Mouse (Mus musculus) c-Kit-positive CD71-negative TER-119-negative erythroid progenitor cells, embryonic 14.5 days (primary cell): Measurements from ENCODE around the gene Tbc1d16.
A peak's percentile ranks its signal among the peaks of the same experiment; 100 is the strongest.
"Not testable (repeated sequence)": the region's sequence is repeated elsewhere in the genome, so short reads cannot be mapped to it uniquely, and the experiment has no call there.

Experiments used
- DNase-seq: peaks from one replicate; pipeline ENCODE4 v3.0.0-alpha.2; 2013; ENCODE audit warnings: low read depth

The Tbc1d16 gene

GRCm38 (mm10) chr11:119228091-119228781 is at the start of gene Tbc1d16, which contains the start of gene Ccdc40:
Gene Tbc1d16, minus strand, starts transcription at chr11:119228499.
Gene Ccdc40, plus strand, starts transcription at chr11:119228572.
- no peak for DNase-seq

GRCm38 (mm10) chr11:119273186-119273930 is 45.1 kb upstream of the Tbc1d16 start:
- no peak for DNase-seq

- DNase-seq = not testable (repeated sequence)
Observed at GRCm38 (mm10) chr11:119272492-119272891, 44.2 kb upstream of the Tbc1d16 start.

- DNase-seq = no peak
Observed at GRCm38 (mm10) chr11:119268557-119269195, 40.4 kb upstream of the Tbc1d16 start.

DNA sequence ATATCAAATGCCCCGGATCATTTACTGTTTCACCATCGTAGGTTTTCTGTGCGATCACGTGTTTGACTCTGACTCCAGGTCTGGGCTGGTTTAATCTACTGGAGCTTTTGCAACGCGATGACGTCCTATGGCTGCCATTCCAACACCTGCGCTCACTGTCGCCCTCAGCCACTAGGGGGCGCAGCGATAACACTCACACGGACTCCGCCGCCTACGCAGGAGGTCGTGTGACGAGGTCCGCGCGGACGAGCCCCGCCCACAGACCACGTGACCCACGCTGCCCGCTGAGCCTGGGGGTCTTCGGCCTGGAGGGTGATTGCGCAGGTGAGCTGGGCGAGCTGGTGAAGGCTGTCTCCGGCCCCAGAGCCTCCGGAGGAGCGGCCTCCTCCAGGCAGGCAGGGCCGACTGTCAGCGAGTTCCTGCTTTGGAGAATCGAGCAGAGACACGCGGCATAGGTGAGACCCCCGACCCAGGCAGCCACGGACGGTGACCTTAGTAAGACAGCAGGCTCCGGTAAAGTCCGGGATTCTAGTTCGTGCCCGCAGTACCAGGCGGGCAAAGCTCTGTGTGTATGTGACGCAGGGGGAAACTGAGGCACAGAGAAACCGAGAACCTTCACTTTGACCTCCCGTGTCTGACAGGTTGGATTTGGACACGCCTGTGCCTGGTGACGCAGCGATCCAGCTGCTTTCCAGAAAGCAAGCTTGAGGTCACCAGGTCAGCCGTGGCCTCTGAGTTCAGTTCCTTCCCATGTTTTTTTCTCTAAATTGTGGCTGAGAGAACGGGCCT is 39.7 kb upstream of the Tbc1d16 start, which contains the start of gene Gaa:
Gene Gaa (plus strand): TSS at position 120 of the 789 bp plus-strand sequence.
- peak; percentile 98 for DNase-seq

DNA sequence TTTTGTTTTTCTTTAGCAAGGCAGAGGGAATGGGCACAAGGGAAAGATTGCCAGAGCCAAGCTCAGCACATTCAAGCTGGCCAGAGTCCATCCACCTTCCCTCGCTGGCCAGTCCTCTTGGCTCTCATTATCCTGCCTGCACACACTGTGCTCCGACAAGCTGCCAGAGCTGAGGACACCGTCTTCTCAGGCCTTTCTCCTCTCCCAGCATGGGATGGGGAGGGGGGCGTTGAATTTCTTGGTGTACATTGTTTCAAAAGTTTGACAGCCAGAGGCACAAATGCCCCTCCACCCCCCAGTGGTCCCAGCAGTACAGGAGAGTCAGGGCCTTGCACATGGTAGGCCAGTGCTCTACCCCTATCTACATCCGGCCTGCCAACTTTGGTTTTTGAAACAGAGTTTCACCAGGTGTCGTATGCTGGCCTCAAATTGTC is 39.0 kb upstream of the Tbc1d16 start:
- no peak for DNase-seq

DNA sequence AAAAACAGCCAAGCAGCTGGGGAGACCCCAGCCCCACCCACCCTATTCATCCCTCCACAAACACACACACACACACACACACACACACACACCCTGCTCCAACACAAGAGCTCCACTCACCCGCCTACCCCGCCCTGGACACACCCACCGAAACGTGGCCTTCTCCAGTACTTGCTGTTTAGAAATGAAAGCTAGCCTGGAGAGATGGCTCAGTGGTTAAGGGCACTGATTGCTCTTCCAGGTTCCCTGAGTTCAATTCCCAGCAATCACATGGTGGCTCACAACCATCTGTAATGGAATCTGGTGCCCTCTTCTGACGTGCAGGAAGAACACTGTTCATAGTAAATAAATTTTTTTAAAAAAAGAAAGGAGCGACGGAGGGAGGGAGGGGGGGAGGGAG is 37.5 kb upstream of the Tbc1d16 start:
- no peak for DNase-seq

- no peak for DNase-seq
Observed at GRCm38 (mm10) chr11:119264413-119264812, 36.1 kb upstream of the Tbc1d16 start.

GRCm38 (mm10) chr11:119259977-119260376 is 31.7 kb upstream of the Tbc1d16 start:
- no peak for DNase-seq

- no peak for DNase-seq
Observed at GRCm38 (mm10) chr11:119258572-119259322, 30.4 kb upstream of the Tbc1d16 start.

DNA sequence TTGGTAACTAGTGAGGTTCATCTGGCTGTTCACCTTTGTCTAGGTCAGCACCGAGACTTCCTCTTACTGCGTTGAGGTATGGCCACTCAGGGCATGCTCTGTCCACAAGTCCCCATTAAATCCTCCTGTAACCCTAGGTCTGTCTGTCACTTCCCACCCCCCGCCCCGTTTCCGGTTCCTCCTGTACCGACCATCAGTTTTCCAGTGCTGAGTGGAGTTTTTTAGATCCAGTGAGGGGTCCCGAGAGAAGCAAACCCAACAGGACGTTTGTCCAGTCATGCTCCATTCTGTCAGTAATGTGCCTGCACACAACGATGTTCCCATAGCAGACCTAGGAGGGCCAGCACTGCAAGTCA is 29.9 kb upstream of the Tbc1d16 start:
- no peak for DNase-seq

- DNase-seq = not testable (repeated sequence)
Observed at GRCm38 (mm10) chr11:119256557-119256956, 28.3 kb upstream of the Tbc1d16 start.

DNA sequence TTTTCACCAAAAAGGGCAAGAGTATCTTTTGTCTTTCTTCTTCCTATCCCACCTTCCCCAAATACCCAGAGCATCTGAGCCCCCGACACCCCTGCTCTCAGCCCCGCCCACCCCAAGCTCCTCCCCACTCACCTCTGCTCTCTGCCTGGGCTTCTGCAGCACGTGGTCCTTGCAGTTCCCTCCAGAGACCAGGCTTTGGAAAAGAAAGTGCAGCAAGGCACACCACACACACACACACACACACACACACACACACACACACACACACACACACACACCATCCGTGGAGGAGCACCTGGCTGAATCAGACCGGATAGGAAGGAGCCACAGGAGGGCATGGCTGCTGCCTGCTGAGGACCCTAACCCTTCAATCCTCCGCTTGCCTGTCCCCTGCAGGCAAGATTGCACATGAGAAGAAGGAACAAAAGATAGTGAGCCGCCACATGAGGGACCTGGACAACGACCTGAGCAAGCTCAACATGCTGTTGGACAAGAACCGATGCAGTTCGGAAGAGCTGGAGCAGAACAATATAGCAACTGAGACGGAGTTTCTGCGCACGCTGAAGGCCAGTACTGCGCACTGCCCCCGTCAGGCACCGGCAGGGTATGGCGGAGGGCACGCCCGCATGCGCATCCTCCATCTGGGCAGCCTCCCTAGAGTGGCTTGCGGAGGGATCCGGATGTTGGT is 24.7 kb upstream of the Tbc1d16 start:
- no peak for DNase-seq

DNA sequence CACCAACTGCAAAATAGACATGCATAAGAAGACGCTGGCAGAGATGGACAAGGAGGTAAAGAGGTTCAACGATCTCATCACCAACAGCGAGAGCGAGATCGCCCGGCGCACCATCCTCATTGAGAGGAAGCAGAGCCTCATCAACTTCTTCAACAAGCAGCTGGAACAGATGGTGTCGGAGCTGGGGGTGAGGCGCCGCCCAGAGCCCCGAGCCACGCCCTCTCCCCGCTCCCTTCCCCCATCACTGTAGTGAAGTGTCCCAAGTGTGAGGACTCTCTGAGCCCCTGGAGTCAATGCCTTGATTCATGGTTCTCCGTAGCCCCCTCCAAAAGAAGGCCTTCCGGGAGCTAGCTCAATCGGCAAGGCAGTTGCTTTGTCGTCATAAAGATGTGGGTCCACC is 22.7 kb upstream of the Tbc1d16 start:
- no peak for DNase-seq

DNA sequence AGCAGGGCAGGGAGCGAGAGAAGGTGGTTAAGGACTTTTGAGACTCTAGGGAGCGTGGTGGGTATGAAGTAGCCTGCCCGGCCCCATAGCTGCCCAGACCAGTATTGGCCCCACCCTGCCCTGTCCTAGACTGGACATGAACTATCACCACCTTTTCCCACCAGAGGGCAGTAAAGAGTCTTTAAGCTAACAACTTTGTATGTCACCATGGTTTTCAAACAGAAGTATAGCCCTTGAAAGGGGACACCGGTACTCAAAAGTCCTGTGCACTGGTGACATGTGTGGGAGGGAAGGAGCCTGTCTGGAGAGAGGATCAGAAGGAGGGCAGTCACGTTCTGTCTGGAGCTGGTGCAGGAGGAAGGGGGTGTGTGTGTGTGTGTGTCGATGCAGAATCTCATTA is 20.7 kb upstream of the Tbc1d16 start:
- peak; percentile 80 for DNase-seq

- not testable (repeated sequence) for DNase-seq
Observed at GRCm38 (mm10) chr11:119245543-119245942, 17.2 kb upstream of the Tbc1d16 start.

DNA sequence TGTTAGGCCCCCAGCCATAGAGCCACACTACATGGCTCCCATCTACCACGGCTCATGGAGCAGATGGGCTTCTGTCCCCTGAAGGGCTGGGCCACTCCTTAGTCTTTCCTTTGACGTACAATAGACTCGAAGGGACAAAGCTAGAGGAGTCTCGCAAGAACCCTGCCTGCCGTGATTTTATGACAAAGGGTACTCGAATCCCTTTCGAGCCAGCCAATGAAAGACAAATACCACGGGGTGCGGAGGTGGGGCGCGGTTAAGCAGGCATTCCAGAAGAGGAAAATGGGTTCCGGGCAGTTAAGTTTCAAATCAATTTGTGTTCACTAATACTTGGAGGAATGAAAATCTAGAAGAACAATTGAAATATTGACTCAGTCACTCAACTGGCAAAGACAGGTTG is 11.2 kb upstream of the Tbc1d16 start:
- DNase-seq = no peak

DNA sequence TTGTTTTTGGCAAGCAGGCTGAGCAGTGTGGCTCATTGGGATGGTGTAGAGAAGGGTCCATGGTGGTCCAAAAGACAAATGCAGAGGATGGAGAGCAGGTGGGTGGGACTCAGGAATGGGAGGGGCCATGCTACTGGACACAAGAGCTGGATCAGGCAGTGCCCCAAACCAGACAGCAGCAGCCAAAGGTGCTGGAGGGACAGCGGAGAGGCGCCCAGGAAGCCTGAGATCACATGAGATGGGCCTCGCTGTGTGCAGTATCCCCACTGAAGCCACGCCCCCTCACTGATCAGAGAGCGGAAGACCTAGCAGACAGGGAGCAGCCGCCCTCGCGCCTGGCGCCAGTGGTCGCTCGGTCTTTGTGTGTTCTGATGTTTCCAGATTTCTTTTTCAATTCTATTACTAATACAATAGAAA is 10.0 kb upstream of the Tbc1d16 start:
- DNase-seq = no peak

DNA sequence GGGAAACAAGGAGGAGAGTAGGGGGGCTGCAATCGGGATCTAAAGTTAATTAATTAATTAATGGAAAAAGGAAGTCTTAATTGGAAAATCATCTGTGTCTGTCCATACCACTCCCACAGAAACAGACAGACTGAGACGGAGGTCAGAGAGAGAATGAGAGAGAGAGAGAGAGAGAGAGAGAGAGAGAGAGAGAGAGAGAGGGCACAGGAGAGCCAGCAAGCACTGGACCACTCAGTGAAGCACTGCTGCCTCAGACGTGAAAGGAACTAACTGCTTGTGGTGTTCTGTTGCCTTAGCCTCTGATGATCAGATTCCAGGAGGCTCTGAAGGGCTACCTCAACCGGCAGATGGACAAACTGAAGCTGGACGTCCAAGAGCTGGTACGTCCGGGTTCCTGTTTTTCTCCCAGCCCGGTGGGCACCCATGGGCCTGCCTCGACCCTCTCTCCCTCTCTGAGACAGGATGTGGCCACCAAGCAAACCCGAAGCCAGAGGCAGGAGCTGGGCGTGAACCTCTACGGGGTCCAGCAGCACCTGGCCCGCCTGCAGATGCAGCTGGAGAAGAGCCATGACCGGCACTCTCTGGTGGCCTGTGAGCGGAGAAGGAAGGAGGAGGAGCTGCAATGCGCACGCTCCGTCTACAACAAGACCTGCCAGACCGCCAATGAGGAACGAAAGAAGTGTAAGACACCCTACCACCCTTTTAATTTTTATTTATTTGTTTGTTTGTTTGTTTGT is 9.4 kb upstream of the Tbc1d16 start:
- DNase-seq = no peak

- DNase-seq = no peak
Observed at GRCm38 (mm10) chr11:119237007-119237406, 8.7 kb upstream of the Tbc1d16 start.
